Mouse (Mus musculus) olfactory bulb, adult 2 months (tissue): ENCODE results near the gene Trmt2b.

ENCODE experiments used
- CTCF ChIP-seq: fragments of 200-500 bp; IDR thresholded peaks from 2 replicates; pipeline ENCODE4 v1.5.1; 2012; ENCODE audit warnings: low read depth, mild to moderate bottlenecking, low read length, moderate library complexity; ENCODE audit not compliant: insufficient read depth
- POLR2A ChIP-seq: fragments of 200-500 bp; IDR thresholded peaks from 2 replicates; pipeline ENCODE4 v1.6.1; 2012; ENCODE audit warnings: mild to moderate bottlenecking, low read depth, low read length, moderate library complexity; ENCODE audit not compliant: insufficient read depth

DNA sequence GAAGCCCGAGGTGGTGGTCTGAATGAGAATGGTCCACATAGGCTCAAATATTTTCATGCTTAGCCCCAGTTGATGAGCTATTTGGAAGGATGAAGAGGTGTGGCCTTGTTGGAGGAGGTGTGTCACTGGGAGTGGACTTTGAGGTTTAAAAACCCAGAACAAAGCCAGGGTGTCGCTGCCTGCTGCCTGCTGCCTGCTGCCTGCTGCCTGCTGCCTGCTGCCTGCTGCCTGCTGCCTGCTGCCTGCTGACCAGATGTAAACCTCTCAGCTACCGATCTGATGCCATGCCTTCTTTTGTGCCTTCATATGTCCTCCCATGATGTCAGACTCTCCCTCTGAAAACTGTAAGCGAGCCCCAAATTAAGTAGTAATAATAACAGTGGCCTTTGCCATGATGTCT is 54.9 kb downstream of the Trmt2b start, which contains the start of gene Nox1:
- no peak for TF ChIP-seq POLR2A
- TF ChIP-seq CTCF, result no peak
